Mouse (Mus musculus) left cerebral cortex, postnatal 36 days (tissue): Measurements from ENCODE around the gene Qrich1. TPM values are rescaled to one million over a fixed set of nuclear protein-coding genes. Genes with fewer than 3 reads are reported as not detected.
A peak's percentile ranks its signal among the peaks of the same experiment; 100 is the strongest.

Source experiments
- DNase-seq, 2 experiments: peaks; one replicate each; pipeline ENCODE4 v3.0.0; 2021 to 2022; ENCODE audit warnings: low spot score in 2 of 2, mixed read lengths in 1 of 2
- intact Hi-C: fragments of 180-260 bp; cut with DNase I; formaldehyde crosslinking; loops from one replicate; pipeline ENCODE4 v1.15.1; 2025
- total RNA-seq, 2 experiments: library from RNA; stranded (reverse); gene quantifications; 2 replicates each; pipeline ENCODE4 v1.2.3; 2021

Gene Qrich1
- total RNA-seq, result 100 to 1,000 TPM; 135 to 149 TPM

DNA sequence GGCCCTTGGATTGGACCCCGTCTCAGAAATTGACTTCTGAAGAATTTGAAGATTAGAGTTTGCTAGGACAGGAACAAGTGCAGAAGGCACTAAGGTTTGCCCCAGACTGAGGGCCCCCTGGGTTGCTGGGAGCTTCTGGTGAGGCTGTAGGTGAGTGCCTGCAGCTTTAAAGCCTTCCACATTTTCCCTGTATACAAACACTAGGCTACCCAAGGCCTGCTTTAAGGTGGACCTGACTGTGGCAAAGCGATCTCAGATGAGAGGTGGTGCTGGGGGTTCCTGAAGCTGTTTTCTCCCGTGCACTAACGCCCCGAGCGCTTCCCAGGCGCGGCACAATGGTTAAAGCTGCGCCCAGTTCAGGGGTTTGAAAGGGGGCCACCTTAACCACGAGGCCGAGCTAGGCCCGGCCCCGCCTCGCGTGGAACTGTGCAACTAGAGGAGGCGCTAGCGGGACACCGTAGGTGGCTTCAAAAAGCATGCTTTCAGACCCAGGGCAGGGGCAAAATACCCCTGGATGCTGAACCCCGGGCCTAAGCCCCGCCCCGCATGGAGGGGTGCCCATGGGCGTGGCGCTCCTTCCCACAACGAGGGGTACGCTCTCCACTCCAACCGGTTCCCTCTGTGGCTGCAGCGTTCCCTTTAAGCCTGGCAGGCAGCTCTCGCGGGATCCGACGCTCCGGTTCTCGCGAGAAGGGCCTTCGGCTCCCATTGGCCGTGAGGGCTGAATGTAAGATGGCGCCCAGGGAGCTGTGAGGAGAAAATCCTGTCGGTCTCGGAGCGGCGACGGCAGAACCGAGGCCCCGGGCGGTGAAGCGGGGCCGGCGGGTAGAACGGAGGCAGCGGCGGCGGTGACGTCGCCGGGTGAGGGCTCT, at the start of gene Qrich1:
Gene Qrich1 (plus strand): TSS at position 427 of the 872 bp plus-strand sequence.
- DNase-seq, result peak; percentile 93 to 97
- intact Hi-C loops, result loop anchor here (1.0 to 5.0 kb wide), 2 partner anchors 8 to 209 kb away; partner anchors contain the start of genes Rhoa and Tcta

DNA sequence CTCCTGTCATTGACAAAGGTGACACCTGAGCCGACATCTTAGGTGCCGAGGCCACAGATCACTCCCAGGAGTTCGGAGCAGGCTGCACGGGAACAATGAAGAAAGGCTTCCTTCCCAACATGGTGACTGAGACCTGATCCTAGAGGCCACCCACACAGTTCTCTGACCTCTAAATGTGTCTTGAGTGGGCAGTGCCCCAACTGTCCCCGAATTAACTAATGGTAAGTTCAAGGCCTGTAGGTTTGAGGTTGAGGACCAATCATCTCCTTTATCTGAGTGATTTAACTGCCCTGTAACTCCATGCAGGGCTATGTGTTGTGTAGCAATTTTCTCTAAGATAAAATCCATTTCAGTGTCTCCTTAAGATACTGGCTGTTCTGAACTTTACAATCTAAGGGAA, 47.2 kb upstream of the Qrich1 start:
- DNase-seq, result no peak

DNA sequence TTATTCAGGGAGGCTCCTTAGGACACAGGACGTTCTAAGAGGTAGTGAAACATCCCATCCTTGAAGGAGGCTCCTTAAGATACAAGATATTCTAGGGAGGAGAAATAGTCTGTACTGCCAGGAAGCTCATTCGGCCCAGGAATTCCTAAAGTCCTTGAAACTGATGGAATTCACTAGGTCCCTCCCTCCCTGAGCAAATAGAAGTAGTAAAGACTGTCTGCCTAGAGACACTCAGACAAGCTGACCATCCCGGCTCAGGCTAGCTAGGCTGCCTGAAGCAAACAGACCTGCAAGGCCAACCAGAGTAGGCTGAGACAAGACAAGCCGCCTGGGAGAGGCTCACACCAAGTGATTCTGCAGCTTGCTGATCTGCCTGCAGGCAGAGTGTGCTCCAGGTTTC, 46.8 kb upstream of the Qrich1 start:
- DNase-seq, result no peak
- intact Hi-C loops, result no loop called here

More for the DNA sequence above, 47.2 kb upstream of the Qrich1 start:
- intact Hi-C loops, result no loop called here

DNA sequence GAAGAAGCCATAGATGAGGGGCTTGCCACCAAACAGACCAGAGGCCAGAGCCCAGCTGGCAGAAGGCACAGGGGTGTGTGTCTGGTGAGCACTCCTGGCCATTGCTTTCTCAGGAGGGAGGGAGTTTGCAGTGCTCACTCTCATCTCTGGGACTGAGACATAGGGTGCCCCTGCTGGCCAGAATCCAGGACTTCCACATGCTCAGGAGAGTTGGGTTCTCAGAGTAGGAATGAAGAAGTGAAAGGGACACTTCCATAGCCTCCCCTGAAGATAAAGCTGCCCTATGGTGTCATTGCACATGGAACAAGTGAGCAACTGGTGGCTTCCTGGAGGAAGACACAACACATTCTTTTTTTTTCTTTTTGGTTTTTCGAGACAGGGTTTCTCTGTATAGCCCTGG, 42.1 kb upstream of the Qrich1 start:
- no peak for DNase-seq
- intact Hi-C loops, result no loop called here

DNA sequence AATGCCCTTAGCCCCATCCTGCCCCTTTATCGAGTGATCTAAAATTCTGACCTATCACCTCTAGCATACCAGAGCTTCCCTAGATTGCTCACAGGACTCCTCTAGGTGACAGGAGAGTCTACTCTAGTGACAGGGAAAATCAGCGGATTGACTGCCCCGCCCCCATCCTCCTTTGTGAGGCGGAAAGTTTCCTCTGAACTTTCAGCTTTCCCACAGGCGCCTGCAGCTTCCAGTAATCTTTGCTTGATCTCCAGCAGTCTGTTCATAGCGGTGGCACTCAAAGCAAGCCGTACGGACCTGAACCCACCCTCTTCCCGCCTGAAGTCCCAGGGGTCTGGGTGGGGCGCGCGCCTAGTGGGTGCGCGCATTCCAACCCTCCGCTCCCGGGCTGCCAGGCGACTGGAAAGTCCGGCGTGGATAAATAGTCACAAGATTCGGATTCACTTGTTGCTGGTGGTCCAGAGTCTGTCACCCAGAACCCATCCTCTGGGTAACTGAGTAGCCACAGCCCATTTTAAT, 37.9 kb upstream of the Qrich1 start:
- intact Hi-C loops, result no loop called here
- DNase-seq, result peak in 1 of 2 experiments; percentile 36

DNA sequence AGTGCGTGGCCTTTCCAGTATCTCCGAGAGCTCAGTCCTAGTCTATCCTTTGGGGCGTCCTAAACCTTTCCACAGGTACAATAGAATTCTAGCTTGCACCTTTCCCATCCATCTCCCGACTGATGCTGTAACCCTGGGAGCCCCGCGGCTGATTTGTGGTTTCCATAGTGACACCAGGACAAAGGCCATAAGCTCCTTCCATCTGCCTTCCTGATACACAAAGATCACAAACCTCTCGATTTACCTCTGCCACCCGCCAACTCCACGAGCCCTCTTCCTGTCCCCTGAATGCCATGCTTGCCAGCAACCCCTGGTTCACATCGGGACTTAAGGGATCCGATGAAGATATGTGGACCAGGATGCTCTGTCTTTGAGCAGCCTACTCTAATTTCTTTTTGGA, 37.4 kb upstream of the Qrich1 start:
- intact Hi-C loops, result no loop called here

DNA sequence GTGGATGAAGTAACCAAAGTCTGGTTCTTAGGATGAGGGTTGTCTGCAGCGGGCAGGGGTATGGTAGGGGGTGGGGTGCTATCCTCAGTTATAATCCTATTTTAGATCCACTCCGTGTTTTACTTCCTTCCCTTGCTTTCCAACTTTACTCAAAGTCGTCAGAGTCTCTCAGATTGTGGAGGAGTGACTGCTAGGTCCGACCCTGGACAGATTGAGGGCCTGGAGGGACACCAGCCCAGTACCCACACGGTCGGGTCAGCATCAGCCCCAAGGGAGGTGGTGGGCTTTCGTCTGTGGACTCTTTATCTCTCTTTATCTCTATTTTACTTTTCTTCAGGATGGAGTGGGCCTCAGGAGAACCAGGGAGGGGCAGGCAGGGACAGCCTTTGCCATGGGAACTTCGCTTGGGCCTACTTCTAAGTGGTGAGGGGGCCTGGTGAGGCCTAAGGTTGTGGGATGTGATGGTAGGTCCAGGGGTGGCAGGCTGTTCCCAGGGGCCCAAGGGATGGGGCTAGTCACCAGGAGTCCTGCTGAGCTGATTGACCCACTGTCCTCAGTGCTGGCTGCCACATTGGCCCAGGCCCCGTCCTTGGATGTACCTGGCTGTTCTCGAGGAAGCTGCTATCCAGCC, 36.8 kb upstream of the Qrich1 start, which contains the start of gene Lamb2:
Gene Lamb2 (plus strand): TSS at position 16 of the 631 bp plus-strand sequence.
- intact Hi-C loops, result no loop called here
- DNase-seq, result no peak

More for the DNA sequence above, 37.4 kb upstream of the Qrich1 start:
- DNase-seq, result no peak

DNA sequence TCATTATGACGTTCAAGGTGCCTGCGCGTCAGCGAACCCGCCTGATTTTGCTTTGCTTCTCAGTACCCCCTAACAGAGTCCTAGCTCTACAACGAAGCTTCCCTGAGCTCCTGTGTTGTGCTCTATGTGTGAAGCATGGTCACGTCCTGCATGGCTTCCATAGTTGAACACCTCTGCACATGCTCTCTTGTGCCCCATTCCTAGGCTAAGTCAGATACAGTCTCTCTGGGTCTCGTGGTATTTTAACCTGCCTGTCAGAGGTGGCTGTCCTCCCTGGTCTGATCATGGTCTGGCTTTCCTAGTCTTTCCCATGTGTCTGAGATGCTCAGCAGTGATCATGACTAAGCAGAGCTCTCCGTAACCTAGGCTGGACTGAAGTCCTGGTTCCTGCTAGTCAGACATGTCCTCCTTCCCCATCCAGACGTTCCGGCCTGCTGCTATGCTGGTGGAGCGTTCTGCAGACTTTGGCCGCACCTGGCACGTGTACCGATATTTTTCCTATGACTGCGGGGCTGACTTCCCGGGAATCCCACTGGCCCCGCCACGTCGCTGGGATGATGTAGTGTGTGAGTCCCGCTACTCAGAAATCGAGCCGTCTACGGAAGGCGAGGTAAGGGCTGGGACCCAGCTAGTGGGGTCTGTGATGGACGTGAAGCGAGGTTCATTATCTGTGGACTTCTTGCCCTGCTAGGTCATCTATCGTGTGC, 35.6 kb upstream of the Qrich1 start:
- no peak for DNase-seq
- intact Hi-C loops, result no loop called here

DNA sequence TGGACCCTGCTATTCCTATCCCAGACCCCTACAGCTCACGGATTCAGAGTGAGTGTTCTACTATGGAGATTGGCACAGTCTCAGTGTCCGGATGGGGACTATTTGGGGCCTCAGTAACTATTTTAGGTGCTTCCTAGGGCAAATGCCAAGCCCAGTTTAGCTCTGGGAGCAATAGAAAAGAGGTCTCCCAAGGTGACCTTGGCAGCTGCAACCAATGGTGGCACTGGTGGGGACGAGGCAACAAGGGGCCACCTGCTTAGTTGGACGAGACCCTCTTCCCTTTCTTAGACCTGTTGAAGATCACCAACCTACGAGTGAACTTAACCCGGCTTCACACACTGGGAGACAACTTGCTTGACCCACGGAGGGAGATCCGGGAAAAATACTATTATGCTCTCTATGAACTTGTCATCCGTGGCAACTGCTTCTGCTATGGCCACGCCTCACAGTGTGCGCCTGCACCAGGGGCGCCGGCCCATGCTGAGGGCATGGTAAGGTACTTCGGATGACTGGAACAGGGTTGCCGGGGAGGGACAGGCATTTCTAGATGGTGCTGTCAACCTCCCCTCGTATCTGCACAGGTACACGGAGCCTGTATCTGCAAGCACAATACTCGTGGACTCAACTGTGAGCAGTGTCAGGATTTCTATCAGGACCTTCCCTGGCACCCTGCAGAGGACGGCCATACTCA, 34.9 kb upstream of the Qrich1 start:
- intact Hi-C loops, result no loop called here

DNA sequence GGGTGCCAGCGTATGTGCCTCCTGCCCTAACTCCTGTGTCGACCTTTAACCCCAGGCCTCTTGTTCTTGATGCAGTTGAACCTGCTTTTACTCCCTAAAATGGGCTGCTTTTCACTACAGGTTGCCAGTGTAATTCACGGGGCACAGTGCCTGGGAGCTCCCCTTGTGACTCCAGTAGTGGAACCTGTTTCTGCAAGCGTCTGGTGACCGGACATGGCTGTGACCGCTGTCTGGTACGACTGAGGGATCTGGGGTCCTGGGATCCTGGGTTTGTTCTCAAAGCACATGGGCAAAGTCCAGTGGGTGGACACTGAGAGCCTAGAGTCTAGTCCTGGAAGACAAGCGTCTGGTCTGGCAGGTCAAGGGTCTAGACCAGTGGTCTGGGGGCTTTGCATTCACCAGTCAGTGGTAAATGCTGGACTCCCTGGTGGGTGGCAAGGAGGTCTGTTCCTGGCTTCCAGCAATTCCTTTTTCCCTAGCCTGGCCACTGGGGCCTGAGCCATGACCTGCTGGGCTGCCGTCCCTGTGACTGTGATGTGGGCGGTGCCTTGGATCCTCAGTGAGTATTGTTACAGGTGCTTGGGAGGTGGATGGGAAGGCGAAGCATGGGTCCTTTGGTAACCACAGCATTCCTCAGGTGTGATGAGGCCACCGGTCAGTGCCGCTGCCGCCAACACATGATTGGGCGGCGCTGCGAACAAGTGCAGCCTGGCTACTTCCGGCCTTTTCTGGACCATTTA, 33.4 kb upstream of the Qrich1 start:
- no peak for DNase-seq
- intact Hi-C loops, result no loop called here

More for the DNA sequence above, 34.9 kb upstream of the Qrich1 start:
- DNase-seq, result no peak

DNA sequence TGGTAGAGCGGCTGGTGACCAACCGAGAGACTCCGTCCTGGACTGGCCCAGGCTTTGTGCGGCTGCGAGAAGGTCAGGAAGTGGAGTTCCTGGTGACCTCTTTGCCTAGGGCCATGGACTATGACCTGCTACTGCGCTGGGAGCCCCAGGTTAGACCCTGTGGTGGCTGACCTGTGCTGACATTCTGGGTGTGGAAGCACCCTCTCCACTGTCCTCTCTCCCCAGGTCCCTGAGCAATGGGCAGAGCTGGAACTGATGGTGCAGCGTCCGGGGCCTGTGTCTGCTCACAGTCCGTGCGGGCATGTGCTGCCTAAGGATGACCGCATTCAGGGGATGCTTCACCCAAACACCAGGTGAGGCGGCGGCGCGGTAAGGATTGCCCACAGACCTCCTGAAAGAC, 32.6 kb upstream of the Qrich1 start:
- DNase-seq, result no peak
- intact Hi-C loops, result no loop called here

DNA sequence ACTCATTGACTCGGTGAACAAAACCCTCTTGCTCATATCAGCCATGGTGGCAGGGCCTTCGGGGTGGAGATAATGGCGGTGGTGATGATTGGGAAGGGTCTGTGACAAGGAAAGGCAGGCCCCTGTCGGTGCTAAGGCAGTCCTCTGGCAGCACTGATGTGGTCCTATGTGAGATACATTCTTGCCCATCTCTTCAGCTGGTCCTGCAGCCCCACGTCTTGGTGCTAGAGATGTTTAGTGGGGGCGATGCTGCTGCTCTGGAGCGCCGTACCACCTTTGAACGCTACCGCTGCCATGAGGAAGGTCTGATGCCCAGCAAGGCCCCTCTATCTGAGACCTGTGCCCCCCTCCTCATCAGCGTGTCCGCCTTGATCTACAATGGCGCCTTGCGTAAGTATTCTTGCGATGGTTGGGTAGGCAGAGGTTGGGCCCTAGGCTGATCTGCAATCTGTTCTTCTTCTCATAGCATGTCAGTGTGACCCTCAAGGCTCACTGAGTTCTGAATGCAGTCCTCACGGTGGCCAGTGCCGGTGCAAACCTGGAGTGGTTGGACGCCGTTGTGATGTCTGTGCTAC, 31.2 kb upstream of the Qrich1 start:
- intact Hi-C loops, result no loop called here
- DNase-seq, result no peak

DNA sequence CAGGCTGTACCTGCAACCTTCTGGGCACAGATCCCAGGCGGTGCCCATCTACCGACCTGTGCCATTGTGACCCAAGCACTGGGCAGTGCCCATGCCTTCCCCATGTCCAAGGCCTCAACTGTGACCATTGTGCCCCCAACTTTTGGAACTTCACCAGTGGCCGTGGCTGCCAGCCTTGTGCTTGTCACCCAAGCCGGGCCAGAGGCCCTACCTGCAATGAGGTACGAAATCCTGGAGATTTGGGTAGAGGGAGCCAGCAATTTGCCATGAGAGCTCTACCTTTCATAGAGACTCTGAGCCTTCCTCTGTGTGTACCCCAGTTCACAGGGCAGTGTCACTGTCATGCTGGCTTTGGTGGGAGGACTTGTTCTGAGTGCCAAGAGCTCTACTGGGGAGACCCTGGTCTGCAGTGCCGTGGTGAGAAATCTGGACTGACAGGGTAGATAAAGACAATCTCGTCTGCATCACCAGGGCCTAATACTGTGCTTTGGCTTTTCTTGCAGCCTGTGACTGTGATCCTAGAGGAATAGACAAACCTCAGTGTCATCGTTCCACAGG, 29.6 kb upstream of the Qrich1 start:
- DNase-seq, result no peak
- intact Hi-C loops, result no loop called here

DNA sequence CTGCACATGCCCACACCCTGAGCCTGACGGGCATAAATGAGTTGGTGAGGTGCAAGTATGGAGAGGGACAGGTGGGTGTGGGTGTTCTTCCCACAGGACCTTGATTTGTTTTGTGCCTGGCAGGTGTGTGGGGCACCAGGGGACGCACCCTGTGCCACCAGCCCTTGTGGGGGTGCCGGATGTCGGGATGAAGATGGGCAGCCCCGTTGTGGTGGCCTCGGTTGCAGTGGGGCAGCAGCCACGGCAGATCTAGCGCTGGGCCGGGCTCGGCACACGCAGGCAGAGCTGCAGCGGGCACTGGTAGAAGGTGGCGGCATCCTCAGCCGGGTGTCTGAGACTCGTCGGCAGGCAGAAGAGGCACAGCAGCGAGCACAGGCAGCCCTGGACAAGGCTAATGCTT, 28.2 kb upstream of the Qrich1 start:
- no peak for DNase-seq
- intact Hi-C loops, result no loop called here

DNA sequence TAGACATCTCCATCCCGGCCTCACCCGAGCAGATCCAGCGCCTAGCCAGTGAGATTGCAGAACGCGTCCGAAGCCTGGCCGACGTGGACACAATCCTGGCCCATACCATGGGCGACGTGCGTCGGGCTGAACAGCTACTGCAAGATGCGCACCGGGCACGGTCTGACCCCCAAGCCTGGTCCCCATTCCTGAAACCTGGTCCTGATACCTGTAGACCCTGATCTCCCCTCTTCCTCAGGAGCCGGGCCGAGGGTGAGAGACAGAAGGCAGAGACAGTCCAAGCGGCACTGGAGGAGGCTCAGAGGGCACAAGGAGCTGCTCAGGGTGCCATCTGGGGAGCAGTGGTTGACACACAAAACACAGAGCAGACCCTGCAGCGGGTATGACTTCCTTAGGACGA, 27.4 kb upstream of the Qrich1 start:
- no peak for DNase-seq
- intact Hi-C loops, result no loop called here

DNA sequence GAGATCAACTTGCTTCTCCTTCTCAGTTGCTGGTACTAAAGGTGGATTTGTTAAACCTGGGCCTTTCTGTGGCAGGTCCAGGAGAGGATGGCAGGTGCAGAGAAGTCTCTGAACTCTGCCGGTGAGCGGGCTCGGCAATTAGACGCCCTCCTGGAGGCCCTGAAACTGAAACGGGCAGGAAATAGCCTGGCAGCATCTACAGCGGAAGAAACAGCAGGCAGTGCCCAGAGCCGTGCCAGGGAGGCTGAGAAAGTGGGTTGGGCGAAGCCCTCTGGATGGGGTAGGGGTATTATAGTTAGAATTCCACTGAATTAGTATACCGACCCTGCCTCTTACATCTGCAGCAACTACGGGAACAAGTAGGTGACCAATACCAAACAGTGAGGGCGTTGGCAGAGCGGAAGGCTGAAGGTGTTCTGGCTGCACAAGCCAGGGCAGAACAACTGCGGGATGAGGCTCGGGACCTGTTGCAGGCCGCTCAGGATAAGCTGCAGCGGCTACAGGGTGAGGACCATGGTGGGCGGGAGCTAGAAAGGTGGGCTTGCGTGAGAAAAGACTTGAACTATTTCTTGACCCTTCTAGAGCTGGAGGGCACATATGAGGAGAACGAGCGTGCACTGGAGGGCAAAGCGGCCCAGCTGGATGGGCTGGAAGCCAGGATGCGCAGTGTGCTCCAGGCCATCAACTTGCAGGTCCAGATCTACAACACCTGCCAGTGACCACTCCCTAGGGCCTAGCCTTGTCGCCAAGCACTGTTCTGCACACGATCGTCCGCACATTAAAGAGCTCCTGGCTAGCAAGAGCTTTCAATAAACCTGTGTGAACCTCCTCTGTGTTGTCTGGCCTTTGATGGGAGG, 26.7 kb upstream of the Qrich1 start:
- intact Hi-C loops, result no loop called here
- no peak for DNase-seq

DNA sequence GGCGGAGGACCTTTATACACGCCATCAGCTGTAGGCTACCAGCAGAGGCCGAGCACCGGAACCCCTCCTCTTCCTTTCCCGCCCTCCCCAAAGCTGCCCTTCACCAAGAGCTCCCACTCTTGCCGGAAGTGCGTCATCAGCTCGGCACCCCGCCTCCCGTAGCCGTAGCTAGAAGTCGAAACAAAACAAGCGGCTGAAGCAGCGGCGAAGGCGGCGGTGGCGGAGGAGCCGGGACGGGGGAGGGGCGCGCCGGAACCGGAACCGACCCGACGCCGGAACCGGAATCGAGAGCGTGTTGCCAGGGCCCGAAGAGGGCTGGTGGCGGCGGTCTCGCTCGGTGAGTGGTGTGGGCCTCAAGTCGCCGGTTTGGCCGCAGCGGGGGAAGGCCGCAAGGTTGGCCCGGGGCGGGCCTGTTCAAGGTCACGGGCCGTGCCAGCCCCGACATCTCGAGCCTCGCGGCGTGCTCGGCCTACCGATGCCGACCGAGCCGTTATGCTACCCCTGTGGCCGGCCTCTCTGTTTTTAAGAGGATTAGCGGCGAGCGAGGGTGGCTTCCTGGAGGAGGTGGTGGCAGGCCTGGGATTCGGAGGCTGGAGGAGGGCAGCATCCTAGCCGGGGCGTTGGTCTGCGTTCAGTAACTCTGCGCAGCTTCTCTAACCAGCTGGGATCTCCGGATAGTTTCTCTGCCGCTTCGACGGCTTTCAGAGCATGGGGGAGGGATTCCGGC, 25.9 kb upstream of the Qrich1 start, which contains the start of gene Usp19:
Gene Usp19 (plus strand): TSS at position 44 of the 727 bp plus-strand sequence.
- DNase-seq, result peak; percentile 96
- intact Hi-C loops, result no loop called here
